Mouse (Mus musculus) heart, postnatal 4 days (tissue): ENCODE results near the gene Rpl10-ps3. TPM values are rescaled to one million over a fixed set of nuclear protein-coding genes. Genes with fewer than 3 reads are reported as not detected.

Source experiments
- DNase-seq: peaks from one replicate; pipeline ENCODE4 v3.0.0; 2021
- total RNA-seq, 2 experiments: library from RNA; stranded (reverse); gene quantifications; 2 replicates each; pipeline ENCODE4 v1.2.3; 2021

The Rpl10-ps3 gene
- total RNA-seq, 2 experiments from 2014 or later = 702 to 730 TPM

- DNase-seq = no peak
Observed at GRCm38 (mm10) chr9:50305666-50306402, 38.9 kb downstream of the Rpl10-ps3 start.

- no peak for DNase-seq
Observed at GRCm38 (mm10) chr9:50305046-50305445, 39.7 kb downstream of the Rpl10-ps3 start.

GRCm38 (mm10) chr9:50304004-50304403 is 40.8 kb downstream of the Rpl10-ps3 start:
- peak; percentile 68 for DNase-seq

GRCm38 (mm10) chr9:50301722-50302121 is 43.0 kb downstream of the Rpl10-ps3 start:
- peak; percentile 10 for DNase-seq

- no peak for DNase-seq
Observed at GRCm38 (mm10) chr9:50298389-50298788, 46.4 kb downstream of the Rpl10-ps3 start.

Other genes with a start within 250 kb of the Rpl10-ps3 start
- 1 to 10 TPM in 1 of 2 experiments, under 1 TPM in 1; 0.88 to 1.3 TPM for gene Plet1, start 149.6 kb upstream of the Rpl10-ps3 start, total RNA-seq
- gene Pts, start 183.8 kb upstream of the Rpl10-ps3 start, total RNA-seq = 10 to 100 TPM; 27.7 to 36.5 TPM
- gene Il18, start 209.9 kb upstream of the Rpl10-ps3 start, total RNA-seq = 1 to 10 TPM; 1.3 to 2.0 TPM
- under 1 TPM; 0.12 to 0.20 TPM for gene Bco2, start 210.2 kb upstream of the Rpl10-ps3 start, total RNA-seq
- not detected for gene Tex12, start 216.4 kb upstream of the Rpl10-ps3 start, total RNA-seq